Mouse (Mus musculus): ENCODE data around the gene Meis3.

Gene Meis3

DNA sequence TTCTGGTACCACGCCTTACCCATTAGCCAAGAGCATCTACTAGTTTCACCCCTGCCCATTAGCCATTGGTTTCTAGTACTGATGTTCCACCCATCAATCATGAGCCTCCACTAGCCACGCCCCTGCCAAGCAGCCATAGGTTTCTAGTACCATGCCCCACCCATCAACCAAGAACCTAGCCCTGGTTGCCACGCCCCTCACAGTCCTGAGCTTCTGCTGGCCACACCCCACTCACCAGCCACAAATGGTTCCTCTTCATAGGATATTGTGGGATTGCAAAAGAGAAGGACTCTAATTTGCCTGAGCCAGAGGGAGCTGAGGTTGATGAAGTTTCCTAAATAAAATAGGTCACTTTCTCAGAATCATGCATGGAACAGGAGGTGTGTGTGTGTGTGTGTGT, 14.2 kb upstream of the Meis3 start:
- peak; percentile 41 for DNase-seq

DNA sequence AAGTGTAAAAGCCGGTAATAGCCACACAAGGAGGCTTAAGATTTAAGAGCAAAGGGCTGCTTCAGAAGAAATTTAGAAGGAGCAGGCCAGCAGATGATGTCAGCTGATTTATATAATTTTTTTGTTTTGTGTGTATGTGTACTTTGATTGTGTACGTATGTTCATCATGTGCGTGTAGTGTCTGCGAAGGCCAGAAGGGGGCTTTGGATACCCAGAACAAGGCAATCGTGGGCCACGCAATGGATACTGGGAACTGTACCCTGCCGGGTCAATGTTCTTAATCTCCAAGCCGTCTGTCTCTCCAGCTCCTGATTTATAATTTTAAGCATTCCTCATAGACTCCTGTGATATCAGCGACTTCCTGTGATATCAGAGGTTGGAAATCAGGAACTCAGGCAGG, 13.6 kb upstream of the Meis3 start:
- no peak for DNase-seq

DNA sequence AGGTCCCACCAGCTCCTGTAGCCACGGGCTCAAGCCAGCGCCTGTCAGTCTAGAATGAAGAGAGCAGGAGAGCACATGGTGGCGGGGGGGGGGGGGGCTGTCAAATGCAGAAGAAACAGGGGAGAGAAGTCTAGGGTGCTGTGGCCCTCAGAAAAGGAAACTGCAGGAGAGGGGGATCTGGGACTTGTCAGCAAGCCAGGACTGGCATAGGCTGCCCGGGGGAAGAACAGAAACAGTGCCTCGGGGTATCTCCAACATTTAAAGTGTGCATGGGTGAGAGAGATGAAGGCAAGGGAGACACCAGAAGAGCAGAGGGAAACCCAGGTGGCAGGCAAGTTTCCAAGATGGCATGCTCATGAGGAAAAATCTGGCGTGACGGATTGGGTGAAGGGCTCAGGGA, 12.9 kb upstream of the Meis3 start:
- peak; percentile 24 to 41 for DNase-seq

DNA sequence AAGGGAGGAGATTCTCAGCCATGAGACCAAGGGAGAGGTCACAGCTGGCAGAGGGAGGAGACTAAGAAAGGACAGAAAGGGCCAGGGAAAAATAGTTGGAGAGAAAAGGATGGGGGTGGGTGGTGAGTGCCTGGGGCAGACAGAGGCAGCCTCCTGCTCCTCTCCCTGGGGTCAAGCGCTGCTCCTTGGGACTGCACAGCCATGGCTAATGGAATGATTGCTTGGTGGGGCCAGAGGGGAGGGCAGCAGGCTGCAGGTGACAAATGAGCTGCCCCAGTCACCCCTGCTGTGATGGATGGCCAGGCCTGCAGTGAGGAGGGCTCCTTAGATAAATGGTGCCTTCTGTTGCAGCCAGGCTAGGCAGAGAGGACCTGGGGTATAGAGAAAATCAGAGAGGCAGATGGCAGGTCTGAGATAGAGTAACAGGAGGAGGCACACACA, 2.7 kb upstream of the Meis3 start:
- DNase-seq = peak; percentile 42 to 50

DNA sequence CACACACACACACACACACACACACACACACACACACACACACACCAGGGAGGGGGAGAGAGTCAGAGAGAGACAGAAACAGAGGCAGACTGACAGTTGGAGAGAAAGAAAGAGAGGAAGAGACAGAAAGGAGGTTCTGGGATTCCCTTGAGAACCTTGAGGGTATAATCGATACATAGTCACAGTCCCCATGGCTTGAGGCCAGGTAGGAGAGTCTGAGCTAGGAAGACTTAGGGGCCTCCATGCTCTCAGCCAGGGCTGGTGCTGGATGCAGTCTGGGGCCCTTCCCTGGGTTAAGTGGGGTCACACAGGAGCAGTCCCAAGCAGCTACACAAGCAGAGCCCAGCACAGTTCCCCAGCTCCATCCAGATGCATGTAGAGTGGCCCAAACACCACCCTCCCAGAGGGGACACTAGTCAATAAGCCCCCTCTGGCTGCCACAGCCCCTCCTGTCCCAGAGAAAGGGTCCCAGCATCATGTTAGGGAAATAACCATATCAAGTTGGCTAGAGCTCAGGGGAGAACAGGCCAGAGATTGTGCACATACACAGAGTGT, 2.2 kb upstream of the Meis3 start:
- DNase-seq = peak in 1 of 2 experiments; percentile 31

DNA sequence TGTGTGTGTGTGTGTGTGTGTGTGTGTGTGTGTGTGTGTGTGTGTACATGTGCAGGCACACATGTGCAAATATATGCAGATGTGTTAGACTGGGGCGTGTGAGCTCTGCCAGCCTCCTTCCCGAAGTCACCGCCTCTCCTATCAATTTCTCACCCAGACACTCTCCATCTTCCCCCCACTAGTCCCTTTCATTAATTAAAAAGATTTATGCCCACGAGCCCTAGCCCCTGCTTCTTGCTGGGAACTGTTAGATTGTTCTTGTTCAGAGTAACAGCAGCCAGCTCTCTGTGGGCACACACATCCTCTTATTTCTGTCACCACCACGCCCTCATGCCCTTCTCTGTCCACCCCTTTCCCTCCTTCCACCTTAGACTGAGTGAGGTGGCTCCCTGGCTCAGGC, 1.7 kb upstream of the Meis3 start:
- DNase-seq = no peak

DNA sequence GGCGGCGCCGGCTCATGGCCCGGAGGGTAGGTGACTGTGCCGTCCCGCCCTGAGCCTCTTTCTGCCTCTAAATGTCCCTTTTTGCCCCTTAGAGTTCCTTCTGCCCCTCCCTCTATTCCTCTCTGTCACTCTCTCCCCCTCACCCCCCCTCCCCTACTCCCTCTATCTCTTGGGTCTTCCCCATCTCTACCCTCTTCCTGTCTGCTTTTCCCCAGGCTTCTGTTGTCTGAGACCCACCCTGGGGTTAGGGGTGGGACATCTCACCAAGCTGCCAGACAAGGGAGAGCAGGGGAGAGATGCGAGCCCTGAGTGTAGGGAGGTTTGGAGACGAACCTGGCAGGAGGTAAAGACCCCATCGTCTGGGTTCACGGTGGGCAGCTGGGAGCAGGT, 647 bp downstream of the Meis3 start:
- DNase-seq = peak in 1 of 2 experiments; percentile 37

DNA sequence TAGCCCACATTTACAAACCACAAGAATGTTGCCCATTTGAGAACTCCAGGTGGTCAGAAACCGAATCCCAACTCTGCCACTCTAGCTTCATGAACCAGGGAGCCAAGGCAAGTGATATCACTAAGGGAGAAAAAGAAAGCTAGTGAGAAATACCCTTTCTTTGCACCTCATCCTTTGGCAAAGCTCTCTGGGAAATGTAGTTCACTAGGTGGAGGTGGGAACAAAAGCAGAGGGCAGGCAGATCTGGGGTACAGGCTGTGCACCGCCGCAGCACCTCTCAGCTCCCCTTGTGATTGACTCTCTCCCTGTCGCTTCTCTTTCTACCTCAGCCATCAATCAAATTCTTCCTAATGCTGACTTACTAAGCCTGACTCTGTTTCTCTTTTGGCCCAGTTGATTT, 3.2 kb downstream of the Meis3 start:
- DNase-seq = no peak

DNA sequence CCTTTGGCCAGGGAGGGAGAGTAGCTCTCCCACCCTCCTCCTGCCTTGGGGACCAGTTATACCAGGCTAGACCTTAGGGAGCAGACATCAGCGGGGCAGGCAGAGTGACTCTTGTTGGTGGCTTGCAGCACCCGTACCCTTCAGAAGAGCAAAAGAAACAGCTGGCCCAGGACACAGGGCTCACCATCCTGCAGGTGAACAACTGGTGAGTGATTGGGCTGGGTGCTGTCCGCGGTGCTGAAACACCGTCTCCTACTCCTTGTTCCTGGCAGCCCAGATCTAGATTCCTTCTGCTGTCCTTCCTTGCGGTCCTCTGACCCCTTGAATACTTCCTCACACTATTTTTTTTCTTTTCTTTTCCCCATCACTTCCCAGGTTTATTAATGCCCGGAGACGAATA, 8.8 kb downstream of the Meis3 start:
- no peak for DNase-seq

DNA sequence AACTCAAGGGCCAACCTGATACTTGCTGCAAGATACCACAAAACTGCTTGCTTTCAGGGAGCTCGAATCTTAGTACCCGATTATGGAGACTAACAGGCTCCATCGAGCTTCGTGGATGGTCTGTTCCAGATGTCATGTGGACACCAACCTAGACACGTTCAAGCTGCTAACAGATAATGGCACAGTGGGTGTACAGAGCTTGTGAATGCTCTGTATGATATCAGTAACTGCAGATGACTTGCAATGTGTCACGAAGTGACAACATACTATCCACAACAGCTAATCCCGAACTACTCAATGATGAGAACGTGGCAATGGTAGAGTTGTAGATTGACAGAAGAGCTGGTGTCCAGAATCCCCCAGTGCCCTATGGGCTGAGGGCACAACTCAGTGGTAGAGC, 12.6 kb downstream of the Meis3 start:
- DNase-seq = no peak

DNA sequence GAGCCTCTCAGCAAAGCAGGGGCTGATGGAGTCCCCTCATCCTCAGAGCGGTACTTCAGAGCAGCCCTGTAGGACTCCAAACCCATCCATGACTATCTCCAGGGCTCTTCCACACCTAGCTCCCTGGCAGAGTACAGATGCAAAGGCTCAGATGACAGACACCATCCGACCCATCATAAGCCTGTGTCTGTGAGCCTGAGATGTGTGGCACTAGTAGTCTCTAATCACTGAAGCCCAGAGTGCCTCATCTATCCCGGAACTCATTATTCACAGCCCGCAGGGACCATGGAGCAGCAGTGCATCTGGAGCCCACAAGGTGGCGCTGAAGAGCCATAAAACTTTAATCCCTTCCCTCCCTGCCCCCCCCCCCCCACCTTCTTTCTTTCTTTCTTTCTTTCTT, 17.4 kb downstream of the Meis3 start:
- DNase-seq = peak; percentile 77 to 88

DNA sequence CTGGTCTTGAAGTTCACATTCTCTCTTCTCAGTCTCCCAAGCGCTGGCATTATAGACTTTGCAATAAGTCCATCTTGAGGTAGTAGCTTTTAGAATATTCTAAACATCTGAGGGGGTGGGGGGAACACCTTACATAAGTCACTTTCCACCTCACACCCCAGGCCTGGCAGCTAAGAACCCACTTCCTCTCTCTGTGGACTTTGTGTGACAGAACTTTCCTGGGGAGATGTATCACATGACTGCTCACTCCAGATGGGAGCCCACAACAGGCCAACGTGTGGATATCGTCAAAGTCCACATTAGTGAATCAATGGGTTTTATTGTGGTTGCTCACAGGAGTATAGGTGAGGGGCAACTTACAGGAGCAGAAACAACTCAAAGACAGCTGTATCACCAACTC, 18.8 kb downstream of the Meis3 start:
- no peak for DNase-seq

DNA sequence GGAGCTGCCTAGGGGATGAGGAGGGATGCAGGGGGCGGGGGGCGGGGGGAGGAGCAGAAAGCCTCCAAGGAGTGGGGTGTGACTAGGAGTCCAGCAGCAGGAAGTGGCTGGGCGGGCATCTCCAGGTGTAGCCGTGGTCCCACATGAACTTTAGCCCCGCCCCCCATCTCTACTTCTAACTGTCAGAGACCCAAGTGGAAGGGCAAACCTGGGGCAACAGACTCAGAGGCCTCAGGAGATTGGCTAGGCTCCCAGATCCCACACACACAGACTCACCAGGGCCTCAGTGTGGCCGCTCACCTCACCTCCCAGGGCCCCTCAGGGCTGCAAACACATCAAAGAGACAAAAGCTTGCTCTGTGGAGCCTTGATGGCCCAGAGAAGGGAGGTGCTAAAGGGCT, 21.7 kb downstream of the Meis3 start:
- DNase-seq = no peak

DNA sequence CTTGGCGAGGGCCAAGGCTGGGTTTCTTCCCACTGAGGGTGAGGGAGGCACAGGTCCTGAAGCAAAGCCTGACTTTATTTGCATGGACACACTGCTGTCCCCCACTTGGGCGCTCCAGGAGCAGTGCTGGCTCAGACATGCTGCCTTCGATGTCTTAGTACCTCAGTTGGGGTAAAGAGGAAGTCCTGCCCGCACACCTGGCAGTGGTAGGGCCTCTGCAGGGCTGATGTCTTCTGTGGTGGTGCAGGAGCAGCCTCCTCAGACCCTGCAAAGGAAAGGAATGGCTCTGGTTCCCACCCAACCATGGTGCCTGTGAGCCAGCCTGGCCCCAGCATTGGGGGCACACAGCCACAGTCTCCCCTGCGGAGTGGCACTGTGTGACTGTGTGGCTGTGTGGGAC, 22.3 kb downstream of the Meis3 start:
- DNase-seq = no peak

DNA sequence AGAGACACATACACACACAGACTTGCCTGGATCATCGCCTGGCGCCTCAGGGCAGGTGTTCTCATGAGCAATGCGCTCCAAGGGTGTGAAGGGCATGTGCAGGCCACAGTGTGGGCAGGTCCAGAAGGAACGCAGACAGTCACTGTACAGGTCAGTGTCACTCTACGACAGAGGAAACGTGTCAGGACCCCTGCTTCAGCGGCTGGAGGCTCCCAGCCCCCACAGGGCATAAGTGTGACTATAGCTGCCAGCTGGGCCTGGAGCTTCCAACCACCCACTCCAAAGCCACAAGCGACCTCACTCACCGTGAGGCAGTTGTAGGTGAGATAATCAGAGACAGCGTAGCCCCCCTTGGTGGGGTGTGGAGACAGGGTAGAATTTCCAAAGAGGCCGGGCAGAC, 23.6 kb downstream of the Meis3 start:
- DNase-seq = no peak

DNA sequence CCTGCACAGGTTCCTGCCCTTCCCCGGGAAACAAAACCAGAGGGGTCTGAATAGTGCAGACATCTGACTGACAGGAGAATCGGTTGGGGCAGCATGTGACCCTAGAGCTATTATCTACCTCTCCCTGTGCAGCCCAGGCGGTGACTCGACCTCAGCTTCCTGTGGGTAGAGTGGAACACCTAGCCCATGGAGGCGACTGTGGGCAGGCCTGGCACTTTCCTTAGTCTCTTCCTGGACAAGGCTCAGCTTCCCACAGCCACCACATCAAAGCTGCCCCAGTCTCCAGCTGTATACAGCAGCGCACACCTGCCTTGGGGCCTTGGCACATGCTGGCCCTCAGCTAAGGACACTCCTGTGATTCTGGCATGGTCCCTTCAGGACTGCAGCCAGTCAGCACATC, 26.2 kb downstream of the Meis3 start:
- no peak for DNase-seq

DNA sequence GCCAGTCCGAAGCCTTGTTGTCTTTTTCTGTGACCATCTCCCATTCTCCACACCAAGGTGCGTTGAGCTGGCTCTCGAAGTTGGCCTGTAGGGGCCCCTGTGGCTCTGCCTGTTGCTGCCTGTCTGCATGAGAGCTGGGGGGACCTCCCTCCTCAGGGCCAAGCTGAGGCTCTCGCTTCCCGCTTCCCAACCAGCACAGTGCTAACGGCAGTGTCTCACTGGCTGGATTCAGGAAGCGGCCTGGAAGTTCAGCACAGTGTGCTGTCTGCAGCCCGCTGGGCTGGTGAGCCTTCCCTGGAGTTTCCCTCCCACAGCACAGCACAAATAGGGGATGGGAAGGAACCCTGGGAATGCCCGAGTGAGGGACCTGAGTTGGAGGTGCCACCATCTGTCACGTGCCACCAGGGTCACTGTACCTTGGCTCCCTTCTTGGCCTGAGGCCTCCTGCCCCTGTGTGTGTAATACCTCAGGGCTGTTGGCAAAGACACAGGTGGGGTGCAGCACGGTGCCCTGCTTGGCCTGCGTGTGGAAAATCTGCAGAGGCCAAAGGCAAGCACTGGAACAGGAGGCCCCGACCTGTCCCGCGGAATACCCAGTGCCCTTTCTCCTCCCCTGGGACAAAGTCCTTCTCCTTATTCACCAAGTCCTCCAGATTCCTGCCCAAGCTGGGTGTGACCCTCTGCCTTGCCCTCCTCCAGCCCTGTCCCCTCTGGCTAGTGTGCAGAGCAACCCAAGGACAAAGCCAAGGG, 28.0 kb downstream of the Meis3 start:
- DNase-seq = no peak

DNA sequence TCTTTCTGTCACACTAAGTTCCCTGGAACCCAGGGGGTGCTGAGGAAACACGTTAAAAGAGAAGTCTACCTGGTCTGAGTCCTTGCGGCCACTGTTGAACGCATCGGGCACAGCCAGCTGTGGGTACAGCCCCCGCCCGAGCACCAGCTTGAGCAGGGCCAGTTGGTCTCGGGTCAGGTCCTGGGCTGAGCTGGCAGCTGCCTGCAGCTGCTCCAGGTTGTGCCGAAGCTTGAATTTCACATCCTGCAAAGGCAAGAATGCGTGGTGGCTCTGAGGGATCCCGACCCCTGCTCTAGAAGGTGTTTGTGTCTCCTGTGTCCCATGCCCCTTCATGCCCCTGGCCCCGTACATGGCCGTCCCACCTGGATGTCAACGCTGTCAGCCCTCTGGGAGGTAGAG, 28.6 kb downstream of the Meis3 start:
- DNase-seq = no peak

DNA sequence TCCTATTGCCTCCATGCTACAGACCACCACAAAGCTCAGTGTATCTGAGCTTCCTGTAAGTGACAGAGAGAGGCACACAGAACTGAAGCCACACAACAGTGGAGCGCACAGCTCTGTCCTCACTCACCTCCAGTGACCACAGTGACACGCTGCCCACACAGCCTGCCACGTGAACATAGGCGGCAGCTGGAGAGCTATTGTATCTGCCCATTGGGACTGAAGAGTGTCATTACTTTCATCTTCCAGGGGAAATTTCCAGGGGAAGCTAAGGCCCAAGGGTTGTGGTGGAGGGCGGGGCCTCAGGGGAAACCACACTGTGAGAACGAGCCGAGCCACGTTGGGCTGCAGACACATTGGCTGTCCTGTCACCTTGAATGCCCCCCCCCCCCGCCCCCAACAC, 29.9 kb downstream of the Meis3 start:
- DNase-seq = no peak

DNA sequence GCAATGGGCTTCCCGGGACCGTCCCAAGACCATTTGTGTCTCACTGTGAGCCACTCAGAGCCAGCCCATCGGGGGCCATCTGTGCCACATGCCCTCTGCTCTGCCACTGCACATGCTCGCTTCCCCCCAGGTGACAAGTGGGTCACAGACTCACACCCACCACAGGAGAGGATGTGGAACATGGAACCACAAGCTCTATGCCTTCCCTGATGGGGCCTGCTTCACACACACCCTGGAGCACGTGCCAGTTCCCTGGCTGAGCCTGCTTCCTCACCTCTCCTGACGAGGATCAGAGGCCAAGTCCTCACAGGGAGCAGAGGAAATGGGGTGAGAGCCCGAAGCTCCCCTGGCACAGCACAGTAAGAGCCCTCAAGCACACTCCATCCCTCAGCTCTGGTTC, 32.2 kb downstream of the Meis3 start:
- no peak for DNase-seq

DNA sequence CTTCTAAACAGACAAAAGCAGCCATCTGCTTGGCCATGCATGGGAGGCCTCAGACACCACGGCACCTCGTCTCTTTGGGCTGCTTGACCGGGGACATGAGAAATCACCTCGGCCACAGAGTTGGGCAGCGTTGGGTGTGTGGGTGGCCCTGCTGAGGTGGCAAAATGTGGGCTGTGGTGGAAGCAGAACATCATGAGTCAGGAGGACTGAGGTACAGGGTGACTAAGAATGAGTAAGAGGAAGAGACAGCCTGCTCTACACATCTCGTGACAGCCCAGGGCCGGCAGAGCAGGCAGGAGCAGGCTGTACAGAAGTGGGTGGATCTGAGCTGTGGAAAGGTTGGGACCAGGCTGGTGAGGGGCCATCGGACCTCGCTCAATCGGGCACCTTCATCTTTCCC, 32.6 kb downstream of the Meis3 start:
- DNase-seq = no peak

DNA sequence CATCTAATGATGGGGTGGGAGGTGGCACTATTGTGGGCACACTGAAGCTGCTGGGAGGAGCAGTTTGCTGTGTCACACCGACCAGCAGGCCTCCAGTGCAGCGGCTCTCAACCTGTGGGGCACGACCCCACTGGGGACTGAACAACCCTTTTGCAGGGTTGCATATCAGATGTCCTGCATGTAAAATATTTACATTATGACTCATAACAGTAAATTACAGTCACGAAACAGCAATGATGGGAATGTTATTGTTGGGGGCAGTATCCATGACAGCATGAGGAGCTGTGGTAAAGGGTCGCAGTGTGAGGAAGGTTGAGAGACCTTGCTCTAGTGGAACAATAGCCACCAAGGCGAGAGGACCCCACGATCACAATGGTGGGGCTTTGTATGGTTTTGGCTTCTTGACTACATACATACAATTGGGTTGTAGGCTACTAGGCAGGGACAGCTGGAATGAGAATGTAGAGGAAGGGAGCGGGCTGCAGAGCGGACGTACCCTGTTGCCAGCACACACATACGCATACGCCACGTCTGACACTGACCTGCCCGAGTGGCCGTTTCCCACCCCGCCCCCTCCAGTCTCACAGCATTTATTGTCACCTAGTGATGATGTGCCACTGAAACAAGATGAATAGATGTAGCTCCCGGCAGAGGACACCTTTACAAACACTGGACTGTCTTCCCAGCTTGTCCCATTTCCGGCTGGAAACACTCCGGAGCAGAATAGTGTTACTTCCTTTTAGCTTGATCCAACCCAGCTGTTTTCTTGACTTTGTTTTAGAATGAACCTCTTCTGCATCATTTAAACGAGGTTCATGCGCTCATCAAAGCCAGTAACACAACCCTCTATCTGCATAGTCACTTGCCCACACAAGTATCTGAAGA, 34.1 kb downstream of the Meis3 start:
- DNase-seq = no peak

DNA sequence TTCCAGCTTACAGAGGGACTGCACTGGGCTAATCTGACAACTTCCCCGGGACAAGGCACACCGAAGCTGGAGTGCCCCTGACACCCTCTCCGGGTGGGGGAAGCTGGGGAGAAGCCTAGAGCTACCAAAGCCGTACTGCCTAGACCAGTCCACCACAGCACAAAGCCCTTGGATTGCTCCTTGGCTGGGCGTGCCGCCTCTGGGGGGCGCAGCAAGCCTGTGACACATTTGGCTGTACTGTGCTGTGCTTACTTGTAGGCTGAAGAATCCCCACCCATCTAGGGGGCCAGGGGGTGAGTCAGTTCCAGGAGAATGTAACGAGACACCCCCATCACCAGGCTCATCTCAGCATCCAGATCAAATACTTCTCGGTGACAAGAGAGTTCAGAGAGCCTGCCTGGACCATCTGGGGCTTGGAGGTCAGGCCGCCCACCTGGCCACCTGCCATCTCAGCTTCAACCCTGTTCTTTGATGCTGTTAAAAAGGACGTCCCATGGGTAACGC, 36.0 kb downstream of the Meis3 start:
- DNase-seq = no peak

DNA sequence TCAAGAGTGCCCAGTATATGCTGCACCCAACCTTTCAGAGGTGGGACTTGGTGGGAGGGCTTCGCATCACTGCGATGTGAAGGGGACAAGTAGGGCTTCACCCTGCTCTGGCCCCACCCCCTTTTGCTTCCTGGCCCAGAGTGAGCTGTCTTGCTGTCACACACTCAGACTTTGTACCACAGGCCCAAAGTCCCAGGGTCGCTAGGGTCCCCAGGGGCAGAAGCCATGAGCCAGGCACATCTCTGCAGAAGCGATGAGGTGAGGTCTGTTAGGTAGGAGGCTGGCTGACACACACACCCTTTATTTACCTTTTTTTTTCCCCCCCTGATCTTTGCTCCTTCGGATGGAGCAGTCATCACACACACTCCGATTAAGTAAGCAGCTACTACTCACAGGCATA, 38.3 kb downstream of the Meis3 start:
- no peak for DNase-seq

All from cerebellum, adult 18-20 months (tissue).